Mouse (Mus musculus) gastrocnemius, postnatal 10 days (tissue): ENCODE results near the gene Gucy2d. TPM values are rescaled to one million over a fixed set of nuclear protein-coding genes. Genes with fewer than 3 reads are reported as not detected.

Experiments
- DNase-seq: peaks from one replicate; pipeline ENCODE4 v3.0.0; 2021; ENCODE audit warnings: mixed read lengths
- total RNA-seq, 2 experiments: library from RNA; stranded (reverse); gene quantifications; 2 replicates each; pipeline ENCODE4 v1.2.3; 2021

The Gucy2d gene
- total RNA-seq, 2 experiments from 2014 or later = not detected

- DNase-seq = peak; percentile 35
Observed at GRCm38 (mm10) chr7:98523070-98523812, 83.0 kb downstream of the Gucy2d start.

GRCm38 (mm10) chr7:98523813-98524361, 83.7 kb downstream of the Gucy2d start:
- DNase-seq = peak; percentile 55

- no peak for DNase-seq
Observed at GRCm38 (mm10) chr7:98524401-98524800, 84.2 kb downstream of the Gucy2d start.

GRCm38 (mm10) chr7:98524869-98525699, 84.9 kb downstream of the Gucy2d start:
- DNase-seq = no peak

Other genes starting within 250 kb of the Gucy2d start
- gene B3gnt6, start 240.9 kb upstream of the Gucy2d start, total RNA-seq = not detected
- 1 to 10 TPM; 5.1 to 6.1 TPM for gene Acer3, start 119.2 kb upstream of the Gucy2d start, total RNA-seq
- 1 to 10 TPM; 4.6 to 8.9 TPM for gene Tsku, start 79.1 kb upstream of the Gucy2d start, total RNA-seq
- 1 to 10 TPM; 7.4 to 8.8 TPM for gene Lrrc32, start 48.9 kb downstream of the Gucy2d start, total RNA-seq
- gene Emsy, start 216.4 kb downstream of the Gucy2d start, total RNA-seq = 10 to 100 TPM; 18.4 to 26.6 TPM